In the genomic region with DNA sequence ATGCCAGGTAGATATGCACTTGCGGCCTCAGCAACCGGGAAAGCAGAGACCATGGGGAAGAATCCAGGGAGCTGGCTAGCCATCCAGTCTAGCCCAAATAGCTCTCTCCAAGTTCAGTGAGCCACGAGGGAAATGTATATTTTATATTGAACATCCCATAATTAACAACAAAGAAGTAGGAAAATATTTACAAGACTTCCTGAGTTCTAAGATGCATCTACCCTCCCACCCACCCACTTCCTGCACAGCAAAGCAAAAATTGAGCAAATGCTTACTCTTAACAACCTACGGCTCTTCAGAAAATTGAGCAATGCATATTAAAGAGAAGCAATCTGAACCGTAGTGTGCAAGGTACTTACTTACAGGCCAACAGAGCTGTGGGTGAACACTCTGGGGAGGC, we compare ENCODE assay signal across 7 mouse cellular contexts. TPM values are rescaled to one million over a fixed set of nuclear protein-coding genes. Genes with fewer than 3 reads are reported as not detected.
DNase-seq lines count a peak whose midpoint lies in the region; ATAC-seq and TF ChIP-seq lines count a peak whose summit lies in the region.

No protein-coding gene starts in this region.

- H3K4me1 ChIP-seq in thymus, adult 2 months (replicated peaks; ENCODE audit: control insufficient read depth, insufficient read depth, low read length): peaks cover 29% of the 10 kb centered on the region
- peaks cover 23% of the 10 kb centered on the region for H3K4me1 ChIP-seq in forebrain, embryonic 14.5 days (ENCODE audit: control insufficient read depth, insufficient read depth, low read length)
- peaks cover 67% of the 10 kb centered on the region for H3K4me1 ChIP-seq in liver, embryonic 13.5 days (replicated peaks)
- H3K4me1 ChIP-seq in cerebellum, adult 2 months (ENCODE audit: control insufficient read depth, insufficient read depth, low read length): 0 out of 2 replicates have a peak, but pooled peaks cover 6% of the 10 kb centered on the region

- H3K27me3 ChIP-seq in thymus, adult 2 months (ENCODE audit: control insufficient read depth, insufficient read depth, low read length): no peaks in the 10 kb centered on the region
- no peaks in the 10 kb centered on the region for H3K27me3 ChIP-seq in forebrain, embryonic 14.5 days (replicated peaks; ENCODE audit: control insufficient read depth, insufficient read depth, low read length)
- no peaks in the 10 kb centered on the region for H3K27me3 ChIP-seq in liver, embryonic 13.5 days
- no peaks in the 10 kb centered on the region for H3K27me3 ChIP-seq in cerebellum, adult 2 months (ENCODE audit: control insufficient read depth, insufficient read depth, low read length)

- H3K9ac ChIP-seq in forebrain, embryonic 14.5 days (ENCODE audit: low read length): peak overlapping the region; percentile 85
- peak overlapping the region; percentile 87 for H3K9ac ChIP-seq in liver, embryonic 13.5 days

- no peak for ATAC-seq in forebrain, embryonic 14.5 days
- no peak for ATAC-seq in liver, embryonic 13.5 days (ENCODE audit: low read depth)

- H3K9me3 ChIP-seq in forebrain, embryonic 14.5 days (replicated peaks; ENCODE audit: control insufficient read depth, low read length): no peaks in the 10 kb centered on the region
- no peaks in the 10 kb centered on the region for H3K9me3 ChIP-seq in liver, embryonic 13.5 days (replicated peaks)

- no peak overlapping the region; the same call in 1 of the 2 replicates for H3K4me3 ChIP-seq in thymus, adult 2 months (ENCODE audit: control insufficient read depth, insufficient read depth, low read length)
- no peak overlapping the region for H3K4me3 ChIP-seq in forebrain, embryonic 14.5 days (ENCODE audit: low read depth, low read length)
- H3K4me3 ChIP-seq in liver, embryonic 13.5 days (replicated peaks): peak overlapping the region; percentile 82
- no peak overlapping the region for H3K4me3 ChIP-seq in cerebellum, adult 2 months (replicated peaks; ENCODE audit: insufficient read depth, low read depth, low read length)

- 38% methylated on average over 5 of the region's 5 CpGs for WGBS in thymus, adult 2 months
- WGBS in forebrain, embryonic 14.5 days: 87% methylated on average over 5 of the region's 5 CpGs
- 59% methylated on average over 5 of the region's 5 CpGs for WGBS in liver, embryonic 13.5 days (ENCODE audit: insufficient replicate concordance)
- 88% methylated on average over 5 of the region's 5 CpGs for WGBS in cerebellum, adult 2 months

- intact Hi-C loops in left cerebral cortex, postnatal 4 days (cut with DNase I): loop anchor here (5.0 kb wide), 1 partner anchor 83 kb away; the partner anchor contains the start of gene Mtch1

- H3K36me3 ChIP-seq in thymus, adult 2 months (ENCODE audit: control insufficient read depth, insufficient read depth, low read length): peaks cover 5% of the 10 kb centered on the region; the same call in 1 of the 2 replicates
- H3K36me3 ChIP-seq in forebrain, embryonic 14.5 days (ENCODE audit: control insufficient read depth, insufficient read depth, low read length): peaks cover 17% of the 10 kb centered on the region
- H3K36me3 ChIP-seq in liver, embryonic 13.5 days: peaks cover 26% of the 10 kb centered on the region

- peak overlapping the region; percentile 75 for H3K4me2 ChIP-seq in forebrain, embryonic 14.5 days (ENCODE audit: low read length)
- peak overlapping the region; percentile 91 for H3K4me2 ChIP-seq in liver, embryonic 13.5 days

- no peak for TF ChIP-seq CTCF in thymus, adult 2 months (IDR thresholded peaks at IDR 0.05; ENCODE audit: borderline replicate concordance, control insufficient read depth, extremely low read depth, insufficient read depth, low read length, poor library complexity)
- TF ChIP-seq CTCF in cerebellum, adult 2 months (IDR thresholded peaks at IDR 0.05; ENCODE audit: borderline replicate concordance, insufficient read depth, low read depth, low read length): no peak

- H3K27ac ChIP-seq in thymus, adult 2 months (ENCODE audit: control insufficient read depth, insufficient read depth, low read length): peak overlapping the region; percentile 96
- H3K27ac ChIP-seq in forebrain, embryonic 14.5 days (ENCODE audit: low read depth, low read length): peak overlapping the region; percentile 98; the same call in 1 of the 2 replicates
- H3K27ac ChIP-seq in liver, embryonic 13.5 days: peak overlapping the region; percentile 88
- H3K27ac ChIP-seq in cerebellum, adult 2 months (ENCODE audit: insufficient read depth, low read length): no peak overlapping the region; the same call in 1 of the 2 replicates

- TF ChIP-seq POLR2A in thymus, adult 2 months (IDR thresholded peaks at IDR 0.05; ENCODE audit: control insufficient read depth, extremely low read depth, insufficient read depth, low read length, poor library complexity): no peak
- TF ChIP-seq POLR2A in cerebellum, adult 2 months (IDR thresholded peaks at IDR 0.05; ENCODE audit: borderline replicate concordance, insufficient read depth, low read length): no peak

- no peak for DNase-seq in thymus, adult 2 months
- no peak for DNase-seq in thymus, postnatal 25 days
- DNase-seq in forebrain, embryonic 14.5 days (ENCODE audit: low spot score): no peak
- DNase-seq in liver, embryonic 13.5 days: no peak
- no peak for DNase-seq in embryo, embryonic 10.5 days (ENCODE audit: low spot score)
- no peak for DNase-seq in cerebellum, adult 2 months
- DNase-seq in left cerebral cortex, postnatal 4 days: no peak

RNA-seq across cellular contexts. Expression of gene Ppil1, which starts 0.8 kb away (rescaled TPM):
- polyA plus RNA-seq in thymus, adult 2 months (2012; rRNA removed): 57.1 and 65.9 TPM in 2 replicates
- polyA plus RNA-seq in forebrain, embryonic 14.5 days (2014; fragmentation: Nextera tagmentation; extraction: Ambion mirVana): 123 and 131 TPM in 2 replicates
- 117 and 120 TPM in 2 replicates for polyA plus RNA-seq in liver, embryonic 13.5 days (2015; fragmentation: Nextera tagmentation; extraction: Ambion mirVana)
- polyA plus RNA-seq in cerebellum, adult 2 months (2012; rRNA removed): 25.1 and 25.3 TPM in 2 replicates
- total RNA-seq in left cerebral cortex, postnatal 4 days (2021): 10 to 100 TPM; 35.1 to 40.5 TPM

RNA-seq across cellular contexts. Expression of gene BC004004, which starts 3.8 kb away (rescaled TPM):
- 46.0 and 61.3 TPM in 2 replicates for polyA plus RNA-seq in thymus, adult 2 months (2012; rRNA removed)
- polyA plus RNA-seq in forebrain, embryonic 14.5 days (2014; fragmentation: Nextera tagmentation; extraction: Ambion mirVana): 116 and 123 TPM in 2 replicates
- 54.2 and 55.3 TPM in 2 replicates for polyA plus RNA-seq in liver, embryonic 13.5 days (2015; fragmentation: Nextera tagmentation; extraction: Ambion mirVana)
- polyA plus RNA-seq in cerebellum, adult 2 months (2012; rRNA removed): 102 and 111 TPM in 2 replicates
- 100 to 1,000 TPM; 102 to 107 TPM for total RNA-seq in left cerebral cortex, postnatal 4 days (2021)

RNA-seq across cellular contexts. Expression of gene Cpne5, which starts 26.8 kb away (rescaled TPM):
- polyA plus RNA-seq in thymus, adult 2 months (2012; rRNA removed): 4.6 and 5.0 TPM in 2 replicates
- polyA plus RNA-seq in forebrain, embryonic 14.5 days (2014; fragmentation: Nextera tagmentation; extraction: Ambion mirVana): 17.2 and 17.4 TPM in 2 replicates
- polyA plus RNA-seq in liver, embryonic 13.5 days (2015; fragmentation: Nextera tagmentation; extraction: Ambion mirVana): 0.27 and 0.34 TPM in 2 replicates
- polyA plus RNA-seq in cerebellum, adult 2 months (2012; rRNA removed): 7.5 and 8.4 TPM in 2 replicates
- total RNA-seq in left cerebral cortex, postnatal 4 days (2021): 10 to 100 TPM; 67.9 to 81.9 TPM

RNA-seq across cellular contexts. Expression of gene Pi16, which starts 52.7 kb away (rescaled TPM):
- 22.7 and 24.5 TPM in 2 replicates for polyA plus RNA-seq in thymus, adult 2 months (2012; rRNA removed)
- polyA plus RNA-seq in forebrain, embryonic 14.5 days (2014; fragmentation: Nextera tagmentation; extraction: Ambion mirVana): 1.2 TPM in 2 replicates
- polyA plus RNA-seq in liver, embryonic 13.5 days (2015; fragmentation: Nextera tagmentation; extraction: Ambion mirVana): 0.30 and 0.32 TPM in 2 replicates
- 0.75 and 1.0 TPM in 2 replicates for polyA plus RNA-seq in cerebellum, adult 2 months (2012; rRNA removed)
- 1 to 10 TPM; 1.4 to 2.0 TPM for total RNA-seq in left cerebral cortex, postnatal 4 days (2021)
